Mouse (Mus musculus): ENCODE measurements at regions not wholly inside any gene's neighbourhood (a gene's known extent, or its start where the extent isn't known, plus 50 kb on each side); places are given as distances from the start of the nearest gene placed in this dataset.

DNA sequence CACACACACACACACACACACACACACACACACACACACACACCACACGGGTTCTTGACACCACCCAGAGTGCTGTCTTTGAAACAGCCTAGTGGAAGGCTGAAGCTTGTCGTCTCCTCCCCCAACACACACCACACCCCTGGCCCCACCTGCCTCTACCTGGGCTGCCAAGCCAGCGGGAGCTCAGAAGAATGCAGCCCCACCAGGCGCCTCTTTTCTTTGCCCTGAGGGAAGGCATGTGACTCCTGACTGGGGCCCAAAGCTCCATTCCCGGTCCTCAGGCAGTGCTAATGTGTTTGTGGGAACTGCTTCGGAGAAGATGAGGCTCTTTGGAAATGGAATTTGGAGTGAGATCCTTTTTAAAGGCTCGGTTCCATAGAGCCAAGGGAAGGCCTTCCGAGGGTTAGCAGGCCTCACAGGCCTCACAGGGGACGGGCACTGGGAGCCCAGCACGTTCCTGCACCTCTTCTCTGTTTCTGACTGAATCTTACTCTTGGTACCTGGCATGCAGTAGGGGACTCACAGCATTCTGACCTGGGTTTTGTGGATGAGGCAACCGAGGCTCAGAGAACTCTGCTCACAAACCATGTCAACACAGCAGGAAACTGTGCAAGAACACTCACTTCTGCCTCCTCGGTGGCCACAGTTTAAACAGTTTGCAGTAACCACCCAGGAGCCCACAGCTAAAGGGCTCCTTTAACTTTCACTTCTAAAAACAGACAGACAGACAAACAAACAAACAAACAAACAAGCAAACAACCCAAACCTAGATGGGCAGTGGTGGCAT is 106.4 kb downstream of the Cd24a start:
- H3K36me3 ChIP-seq (ENCODE audit: control insufficient read depth, insufficient read depth), result no peaks in the 10 kb centered on the region
- peaks cover 4% of the 10 kb centered on the region for H3K27me3 ChIP-seq (ENCODE audit: control insufficient read depth, insufficient read depth, low read depth, low read length)
- no peaks in the 10 kb centered on the region for H3K9me3 ChIP-seq (replicated peaks; ENCODE audit: control insufficient read depth, low read length)
- no peak overlapping the region for H3K9ac ChIP-seq (ENCODE audit: low read depth, low read length)
- peak overlapping the region; percentile 45; the same call in 1 of the 2 replicates for H3K27ac ChIP-seq (ENCODE audit: low read length)
- no peak overlapping the region for H3K4me3 ChIP-seq (ENCODE audit: low read depth, low read length)
- H3K4me2 ChIP-seq (ENCODE audit: low read depth, low read length), result no peak overlapping the region
- 54% methylated on average over 12 of the region's 12 CpGs for WGBS (ENCODE audit: insufficient replicate concordance)
- ATAC-seq (ENCODE audit: low read depth), result peak; percentile 19; the same call in 1 of the 2 replicates
- peaks cover 3% of the 10 kb centered on the region for H3K4me1 ChIP-seq (ENCODE audit: control insufficient read depth, low read depth, low read length)

- Histone ChIP-seq H3K36me3 (ENCODE audit: control insufficient read depth, insufficient read depth) (no peaks in the 10 kb centered on the region), H3K4me3 (ENCODE audit: low read depth, low read length) (no peak overlapping the region), H3K4me2 (ENCODE audit: low read depth, low read length) (no peak overlapping the region), H3K4me1 (ENCODE audit: control insufficient read depth, low read depth, low read length) (peaks cover 12% of the 10 kb centered on the region), H3K9me3 (replicated peaks; ENCODE audit: control insufficient read depth, low read length) (no peaks in the 10 kb centered on the region), H3K27ac (ENCODE audit: low read length) (no peak overlapping the region), H3K27me3 (ENCODE audit: control insufficient read depth, insufficient read depth, low read depth, low read length) (peaks cover 14% of the 10 kb centered on the region), H3K9ac (ENCODE audit: low read depth, low read length) (no peak overlapping the region)
- ATAC-seq (ENCODE audit: low read depth), result no peak
- 21% methylated on average over 10 of the region's 10 CpGs for whole genome bisulfite sequencing (ENCODE audit: insufficient replicate concordance)
Observed at GRCm38 (mm10) chr10:43689161-43689913, 111.3 kb downstream of the Cd24a start.

DNA sequence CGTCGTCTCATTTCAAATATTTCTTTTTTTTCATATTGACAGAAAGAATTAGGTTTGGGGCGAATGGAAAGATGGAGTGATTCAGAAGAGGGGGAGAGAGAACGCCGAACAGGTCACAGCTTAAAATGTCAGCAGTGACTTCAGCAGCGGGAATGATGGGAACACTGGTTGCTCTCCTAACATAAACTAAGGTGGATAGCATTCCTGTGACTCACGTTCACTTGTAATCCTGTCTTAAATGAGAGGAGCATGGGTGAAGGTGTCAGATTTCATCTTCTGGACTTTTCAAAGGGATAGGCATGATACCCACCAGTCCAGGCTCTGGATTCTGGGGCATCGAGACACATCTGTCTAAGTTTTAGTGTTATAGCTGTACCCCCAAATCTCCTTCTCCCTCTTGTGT is 111.8 kb downstream of the Cd24a start:
- Histone ChIP-seq H3K9ac (ENCODE audit: low read depth, low read length) (no peak overlapping the region), H3K9me3 (replicated peaks; ENCODE audit: control insufficient read depth, low read length) (no peaks in the 10 kb centered on the region), H3K4me1 (ENCODE audit: control insufficient read depth, low read depth, low read length) (peaks cover 17% of the 10 kb centered on the region), H3K27ac (ENCODE audit: low read length) (no peak overlapping the region), H3K4me2 (ENCODE audit: low read depth, low read length) (no peak overlapping the region), H3K36me3 (ENCODE audit: control insufficient read depth, insufficient read depth) (no peaks in the 10 kb centered on the region), H3K4me3 (ENCODE audit: low read depth, low read length) (no peak overlapping the region), H3K27me3 (ENCODE audit: control insufficient read depth, insufficient read depth, low read depth, low read length) (peaks cover 14% of the 10 kb centered on the region)
- ATAC-seq (ENCODE audit: low read depth), result no peak
- WGBS (ENCODE audit: insufficient replicate concordance), result 46% methylated on average over 8 of the region's 8 CpGs

DNA sequence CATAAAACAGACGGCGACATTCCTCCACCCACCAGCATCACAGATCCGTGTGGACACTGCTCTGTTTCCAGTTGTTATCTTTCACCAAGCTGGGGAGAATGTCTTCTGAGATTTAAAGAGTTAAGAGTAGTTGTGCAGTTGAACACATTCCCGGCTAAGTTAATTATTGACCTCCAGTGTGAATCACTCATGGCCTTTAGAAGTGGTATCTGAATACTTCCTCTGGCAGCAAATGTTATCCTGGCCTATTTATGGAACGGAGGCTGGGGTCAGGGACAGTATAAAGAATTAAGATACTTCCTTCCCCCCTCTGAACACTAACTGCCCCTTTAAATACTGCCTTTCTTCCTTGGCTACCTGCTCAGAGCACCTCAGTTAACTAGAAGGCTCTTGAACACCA is 115.9 kb downstream of the Cd24a start:
- no peak overlapping the region for H3K9ac ChIP-seq (ENCODE audit: low read depth, low read length)
- no peak overlapping the region for H3K4me2 ChIP-seq (ENCODE audit: low read depth, low read length)
- peak overlapping the region; percentile 47; the same call in 1 of the 2 replicates for H3K27ac ChIP-seq (ENCODE audit: low read length)
- H3K36me3 ChIP-seq (ENCODE audit: control insufficient read depth, insufficient read depth), result no peaks in the 10 kb centered on the region
- H3K4me3 ChIP-seq (ENCODE audit: low read depth, low read length), result no peak overlapping the region
- H3K27me3 ChIP-seq (ENCODE audit: control insufficient read depth, insufficient read depth, low read depth, low read length), result peaks cover 14% of the 10 kb centered on the region
- H3K4me1 ChIP-seq (ENCODE audit: control insufficient read depth, low read depth, low read length), result peaks cover 15% of the 10 kb centered on the region
- WGBS (ENCODE audit: insufficient replicate concordance), result 35% methylated on average over 5 of the region's 5 CpGs
- peak; percentile 72 for ATAC-seq (ENCODE audit: low read depth)
- H3K9me3 ChIP-seq (replicated peaks; ENCODE audit: control insufficient read depth, low read length), result no peaks in the 10 kb centered on the region

GRCm38 (mm10) chr10:43694508-43694907 is 116.4 kb downstream of the Cd24a start:
- WGBS (ENCODE audit: insufficient replicate concordance), result 33% methylated on average over 6 of the region's 6 CpGs
- H3K4me1 ChIP-seq (ENCODE audit: control insufficient read depth, low read depth, low read length), result peaks cover 14% of the 10 kb centered on the region
- no peaks in the 10 kb centered on the region for H3K36me3 ChIP-seq (ENCODE audit: control insufficient read depth, insufficient read depth)
- no peak overlapping the region for H3K27ac ChIP-seq (ENCODE audit: low read length)
- H3K4me2 ChIP-seq (ENCODE audit: low read depth, low read length), result no peak overlapping the region
- peak overlapping the region; percentile 8; the same call in 1 of the 2 replicates for H3K9ac ChIP-seq (ENCODE audit: low read depth, low read length)
- no peak overlapping the region for H3K4me3 ChIP-seq (ENCODE audit: low read depth, low read length)
- H3K27me3 ChIP-seq (ENCODE audit: control insufficient read depth, insufficient read depth, low read depth, low read length), result peaks cover 10% of the 10 kb centered on the region
- no peak for ATAC-seq (ENCODE audit: low read depth)
- H3K9me3 ChIP-seq (replicated peaks; ENCODE audit: control insufficient read depth, low read length), result no peaks in the 10 kb centered on the region

GRCm38 (mm10) chr10:43695470-43695869 is 117.4 kb downstream of the Cd24a start:
- H3K4me1 ChIP-seq (ENCODE audit: control insufficient read depth, low read depth, low read length), result peaks cover 14% of the 10 kb centered on the region
- ATAC-seq (ENCODE audit: low read depth), result no peak
- no peak overlapping the region for H3K4me3 ChIP-seq (ENCODE audit: low read depth, low read length)
- no peaks in the 10 kb centered on the region for H3K36me3 ChIP-seq (ENCODE audit: control insufficient read depth, insufficient read depth)
- H3K27me3 ChIP-seq (ENCODE audit: control insufficient read depth, insufficient read depth, low read depth, low read length), result peaks cover under 1% of the 10 kb centered on the region
- H3K4me2 ChIP-seq (ENCODE audit: low read depth, low read length), result no peak overlapping the region
- 71% methylated on average over 10 of the region's 10 CpGs for WGBS (ENCODE audit: insufficient replicate concordance)
- H3K27ac ChIP-seq (ENCODE audit: low read length), result no peak overlapping the region
- no peak overlapping the region for H3K9ac ChIP-seq (ENCODE audit: low read depth, low read length)
- H3K9me3 ChIP-seq (replicated peaks; ENCODE audit: control insufficient read depth, low read length), result no peaks in the 10 kb centered on the region

DNA sequence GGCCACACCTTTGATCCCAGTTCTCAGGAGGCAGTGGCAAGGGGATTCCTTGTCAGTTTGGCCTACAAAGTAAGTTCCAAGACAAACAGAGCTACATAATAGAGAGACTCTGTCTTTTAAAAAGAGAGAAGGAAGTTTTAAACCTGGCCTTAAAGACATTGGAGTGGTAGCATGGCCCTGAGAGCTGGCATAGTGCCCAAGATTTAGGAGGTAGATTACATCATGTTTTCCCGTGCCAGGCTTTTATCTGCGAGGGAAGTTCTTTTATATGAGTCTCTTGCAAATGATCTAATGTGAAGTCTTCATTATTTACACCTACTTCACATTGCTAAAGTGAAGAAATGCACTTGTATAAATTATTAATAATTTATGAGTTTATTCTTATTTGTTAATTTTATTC is 119.8 kb downstream of the Cd24a start:
- no peaks in the 10 kb centered on the region for H3K27me3 ChIP-seq (ENCODE audit: control insufficient read depth, insufficient read depth, low read depth, low read length)
- H3K9ac ChIP-seq (ENCODE audit: low read depth, low read length), result no peak overlapping the region
- peaks cover 23% of the 10 kb centered on the region for H3K4me1 ChIP-seq (ENCODE audit: control insufficient read depth, low read depth, low read length)
- H3K9me3 ChIP-seq (replicated peaks; ENCODE audit: control insufficient read depth, low read length), result no peaks in the 10 kb centered on the region
- 29% methylated on average over 2 of the region's 2 CpGs for WGBS (ENCODE audit: insufficient replicate concordance)
- no peaks in the 10 kb centered on the region for H3K36me3 ChIP-seq (ENCODE audit: control insufficient read depth, insufficient read depth)
- no peak overlapping the region for H3K4me3 ChIP-seq (ENCODE audit: low read depth, low read length)
- no peak overlapping the region for H3K4me2 ChIP-seq (ENCODE audit: low read depth, low read length)
- no peak overlapping the region for H3K27ac ChIP-seq (ENCODE audit: low read length)
- no peak for ATAC-seq (ENCODE audit: low read depth)

DNA sequence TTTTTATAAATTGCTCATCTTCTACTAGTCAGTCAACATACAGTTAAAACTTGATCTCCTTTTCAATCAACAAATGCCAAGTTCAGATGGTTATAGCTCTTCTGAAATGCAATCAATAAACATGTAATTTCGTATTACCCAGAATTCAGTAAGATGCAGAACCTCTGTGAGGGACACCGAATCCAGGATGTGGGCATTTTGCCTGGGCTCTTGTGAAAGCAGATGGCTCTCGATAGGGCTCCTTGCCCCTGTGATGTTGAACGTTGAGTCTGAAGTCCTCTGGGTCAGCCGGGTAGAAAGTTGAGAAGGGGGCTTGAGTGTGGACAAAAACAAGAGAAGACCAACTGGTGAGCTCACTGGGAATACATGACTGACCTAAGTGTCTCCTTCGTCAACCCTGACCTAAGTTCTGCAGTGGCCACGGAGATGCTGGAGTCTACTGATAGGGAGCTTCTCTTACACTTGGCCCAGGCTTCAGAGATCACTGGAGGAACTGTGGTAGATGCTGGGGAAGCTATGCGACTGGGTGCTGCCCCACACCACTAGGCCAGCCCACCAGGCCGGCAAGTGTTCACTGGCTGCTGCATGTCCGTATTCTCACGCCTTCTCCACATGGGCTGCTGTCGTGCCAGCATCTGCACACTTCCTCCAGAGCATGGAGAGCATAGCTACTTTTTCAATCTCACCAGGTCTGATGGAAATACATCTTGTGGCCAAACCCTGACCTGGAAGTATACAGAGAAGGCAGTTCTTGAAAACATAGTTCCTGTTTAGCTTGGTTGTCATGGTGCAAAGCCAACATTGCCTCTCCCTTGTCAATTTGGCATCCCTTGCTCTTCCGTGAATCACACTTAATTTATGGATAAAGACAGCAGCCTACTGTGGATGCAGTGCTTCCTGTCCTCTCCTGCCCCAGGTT is 122.5 kb downstream of the Cd24a start:
- no peaks in the 10 kb centered on the region for H3K36me3 ChIP-seq (ENCODE audit: control insufficient read depth, insufficient read depth)
- ATAC-seq (ENCODE audit: low read depth), result no peak
- no peaks in the 10 kb centered on the region for H3K27me3 ChIP-seq (ENCODE audit: control insufficient read depth, insufficient read depth, low read depth, low read length)
- H3K4me3 ChIP-seq (ENCODE audit: low read depth, low read length), result no peak overlapping the region
- no peaks in the 10 kb centered on the region for H3K9me3 ChIP-seq (replicated peaks; ENCODE audit: control insufficient read depth, low read length)
- no peak overlapping the region for H3K9ac ChIP-seq (ENCODE audit: low read depth, low read length)
- no peak overlapping the region for H3K27ac ChIP-seq (ENCODE audit: low read length)
- no peak overlapping the region for H3K4me2 ChIP-seq (ENCODE audit: low read depth, low read length)
- peaks cover 11% of the 10 kb centered on the region for H3K4me1 ChIP-seq (ENCODE audit: control insufficient read depth, low read depth, low read length)
- WGBS (ENCODE audit: insufficient replicate concordance), result 62% methylated on average over 13 of the region's 13 CpGs
